13 mouse cellular contexts compared by ENCODE assay signal in genomic region chr17:88029194-88029970, GRCm38 (mm10). TPM values are rescaled to one million over a fixed set of nuclear protein-coding genes. Genes with fewer than 3 reads are reported as not detected.
DNase-seq lines count a peak whose midpoint lies in the region; ATAC-seq and TF ChIP-seq lines count a peak whose summit lies in the region.
"Had no signal": no experiment of that assay in that cellular context is flagged by ENCODE, and none has a peak within 500 bp of the region (broad histone marks: within the 10 kb centered on the region; RNA-seq: fewer than 3 reads in every experiment).

No protein-coding gene starts in this region.

- no peak for DNase-seq in hindbrain, embryonic 11.5 days (ENCODE audit: low spot score)
- peak; percentile 50 for DNase-seq in layer of hippocampus, adult 9-11 months
- no peak for DNase-seq in layer of hippocampus, postnatal 25 days (ENCODE audit: extremely low spot score in 1 of 2, low spot score in 1 of 2)
- no peak for DNase-seq in ES-E14 (ENCODE audit: low read depth, low spot score)
- peak; percentile 40 to 47 for DNase-seq in left cerebral cortex, adult 8-10 months (ENCODE audit: low spot score in 2 of 2)
- no peak for DNase-seq in thymus, postnatal 25 days
- DNase-seq: adrenal gland, postnatal 25 days; cerebellum, postnatal 10 days; lung, postnatal 10 days; thymus, adult 2 months had no signal

- H3K9ac ChIP-seq in hindbrain, embryonic 12.5 days = no peak overlapping the region
- no peak overlapping the region for H3K9ac ChIP-seq in hindbrain, embryonic 11.5 days (ENCODE audit: low read depth, low read length)
- no peak overlapping the region for H3K9ac ChIP-seq in ES-E14 (ENCODE audit: insufficient read depth, low read depth, low read length, poor library complexity, severe bottlenecking)
- H3K9ac ChIP-seq: liver, embryonic 14.5 days had no signal

- H3K9me3 ChIP-seq in hindbrain, embryonic 12.5 days (replicated peaks) = no peaks in the 10 kb centered on the region
- H3K9me3 ChIP-seq in hindbrain, embryonic 11.5 days (ENCODE audit: control insufficient read depth, low read length) = no peaks in the 10 kb centered on the region
- H3K9me3 ChIP-seq in ES-E14 (ENCODE audit: control insufficient read depth, insufficient read depth, low read depth, low read length) = no peaks in the 10 kb centered on the region

- H3K4me1 ChIP-seq in hindbrain, embryonic 12.5 days = 0 out of 2 replicates have a peak, but pooled peaks cover 7% of the 10 kb centered on the region
- 0 out of 2 replicates have a peak, but pooled peaks cover 2% of the 10 kb centered on the region for H3K4me1 ChIP-seq in hindbrain, embryonic 11.5 days (replicated peaks; ENCODE audit: control insufficient read depth, insufficient read depth, low read length)
- peaks cover 0 to 4% of the 10 kb centered on the region in 2 experiments; a peak in 1 of 4 replicates for H3K4me1 ChIP-seq in ES-E14 (ENCODE audit: control insufficient read depth in 2 of 2, insufficient read depth in 2 of 2, low read length in 2 of 2, poor library complexity in 1 of 2)

- 84% methylated on average over 17 of the region's 17 CpGs for WGBS in hindbrain, embryonic 12.5 days
- WGBS in hindbrain, embryonic 11.5 days = 85% methylated on average over 17 of the region's 17 CpGs

- 0 out of 2 replicates have a peak, but pooled peaks have one; percentile 6 for ATAC-seq in hindbrain, embryonic 12.5 days (ENCODE audit: low FRiP score)
- no peak for ATAC-seq in hindbrain, embryonic 11.5 days (ENCODE audit: low FRiP score)
- ATAC-seq in megakaryocyte progenitor cell, adult 5-6 weeks (replicated peaks; ENCODE audit: poor library complexity) = no peak

- in situ Hi-C loops in ES-E14 (cut with MboI; ENCODE audit: low sequenced_read_pairs in 2 of 2, unreplicated experiment in 2 of 2) = no loop called here

- H3K4me2 ChIP-seq in hindbrain, embryonic 12.5 days (replicated peaks) = no peak overlapping the region
- H3K4me2 ChIP-seq in hindbrain, embryonic 11.5 days (replicated peaks; ENCODE audit: low read depth, low read length) = no peak overlapping the region

- H3K27me3 ChIP-seq in hindbrain, embryonic 12.5 days = no peaks in the 10 kb centered on the region
- no peaks in the 10 kb centered on the region for H3K27me3 ChIP-seq in hindbrain, embryonic 11.5 days (ENCODE audit: control insufficient read depth, insufficient read depth, low read length)

- H3K36me3 ChIP-seq in hindbrain, embryonic 12.5 days = no peaks in the 10 kb centered on the region
- no peaks in the 10 kb centered on the region for H3K36me3 ChIP-seq in hindbrain, embryonic 11.5 days (ENCODE audit: control insufficient read depth, insufficient read depth, low read length)
- H3K36me3 ChIP-seq in ES-E14 (ENCODE audit: control insufficient read depth, insufficient read depth, low read length, poor library complexity, severe bottlenecking) = no peaks in the 10 kb centered on the region

- no peak overlapping the region for H3K4me3 ChIP-seq in hindbrain, embryonic 12.5 days
- H3K4me3 ChIP-seq in hindbrain, embryonic 11.5 days (ENCODE audit: low read depth, low read length) = no peak overlapping the region
- no peak overlapping the region for H3K4me3 ChIP-seq in ES-E14 (ENCODE audit: insufficient read depth in 1 of 2, low read depth in 1 of 2, low read length in 2 of 2, poor library complexity in 1 of 2, severe bottlenecking in 1 of 2)

- no peak overlapping the region for H3K27ac ChIP-seq in hindbrain, embryonic 12.5 days
- no peak overlapping the region for H3K27ac ChIP-seq in hindbrain, embryonic 11.5 days (ENCODE audit: low read depth, low read length)
- H3K27ac ChIP-seq in ES-E14 (ENCODE audit: insufficient read depth, low read depth, low read length, poor library complexity, severe bottlenecking) = no peak overlapping the region
- H3K27ac ChIP-seq: liver, embryonic 14.5 days had no signal

TF ChIP-seq in ES-E14, 5 proteins besides CTCF, POLR2A, EP300 and RAD21:
- TF ChIP-seq CHD2 (IDR thresholded peaks at IDR 0.05; ENCODE audit: low read depth, low read length) (no peak), ZNF384 (IDR thresholded peaks at IDR 0.05; ENCODE audit: low read depth, low read length) (0 out of 2 replicates have a peak, but pooled peaks have one; percentile 42), ZC3H11A (IDR thresholded peaks at IDR 0.05; ENCODE audit: borderline replicate concordance, low read depth, low read length) (no peak), HCFC1 (IDR thresholded peaks at IDR 0.05; ENCODE audit: borderline replicate concordance, insufficient read depth, low read length) (no peak), MAFK (IDR thresholded peaks at IDR 0.05; ENCODE audit: insufficient read depth, low read depth, low read length) (no peak)

RNA-seq across cellular contexts. Expression of gene Fbxo11, which starts 35.7 kb away (rescaled TPM):
- polyA plus RNA-seq in hindbrain, embryonic 12.5 days (2016; fragmentation: Nextera tagmentation; extraction: Ambion mirVana) = 32.3 and 35.9 TPM in 2 replicates
- polyA plus RNA-seq in hindbrain, embryonic 11.5 days (2014; fragmentation: Nextera tagmentation; extraction: Ambion mirVana) = 41.5 and 44.7 TPM in 2 replicates
- 100 to 1,000 TPM; 117 to 119 TPM for total RNA-seq in layer of hippocampus, postnatal 25 days (2021)
- total RNA-seq in ES-E14 (2012; rRNA removed) = 19.0 and 23.5 TPM in 2 replicates
- total RNA-seq in left cerebral cortex, adult 8-10 months (2022) = 100 to 1,000 TPM; 110 to 121 (median 120) TPM
- total RNA-seq in megakaryocyte progenitor cell, adult 5-6 weeks (2015) = 32.0 and 35.0 TPM in 2 replicates
- total RNA-seq in megakaryocyte progenitor cell, adult 5-6 weeks (2017) = 17.8 and 22.7 TPM in 2 replicates

RNA-seq across cellular contexts. Expression of gene Msh6, which starts 54.5 kb away (rescaled TPM):
- polyA plus RNA-seq in hindbrain, embryonic 12.5 days (2016; fragmentation: Nextera tagmentation; extraction: Ambion mirVana) = 55.3 and 58.9 TPM in 2 replicates
- polyA plus RNA-seq in hindbrain, embryonic 11.5 days (2014; fragmentation: Nextera tagmentation; extraction: Ambion mirVana) = 62.0 and 78.7 TPM in 2 replicates
- 10 to 100 TPM; 14.0 to 14.3 TPM for total RNA-seq in layer of hippocampus, postnatal 25 days (2021)
- total RNA-seq in ES-E14 (2012; rRNA removed) = 215 and 247 TPM in 2 replicates
- total RNA-seq in left cerebral cortex, adult 8-10 months (2022) = 10 to 100 TPM; 14.5 to 16.0 (median 15.2) TPM
- 55.5 and 57.0 TPM in 2 replicates for total RNA-seq in megakaryocyte progenitor cell, adult 5-6 weeks (2015)
- total RNA-seq in megakaryocyte progenitor cell, adult 5-6 weeks (2017) = 84.1 and 114 TPM in 2 replicates

Comparison
In these comparisons a context has a peak if more than half of its experiments do, and no peak if none do; other contexts are left out.
1. DNase-seq: peak in layer of hippocampus, adult 9-11 months (single experiment) and left cerebral cortex, adult 8-10 months (2 of 2); none in hindbrain, embryonic 11.5 days (single experiment), layer of hippocampus, postnatal 25 days (0 of 2), ES-E14 (single experiment) and thymus, postnatal 25 days (single experiment).